Mouse (Mus musculus) adrenal gland, postnatal 14 days (tissue): ENCODE measurements around the gene Gm21988. TPM values are rescaled to one million over a fixed set of nuclear protein-coding genes. Genes with fewer than 3 reads are reported as not detected.
A peak's percentile ranks its signal among the peaks of the same experiment; 100 is the strongest.

Experiments
- DNase-seq: peaks from one replicate; pipeline ENCODE4 v3.0.0; 2021; ENCODE audit warnings: mixed read lengths
- total RNA-seq: library from RNA; stranded (reverse); gene quantifications from 2 replicates; pipeline ENCODE4 v1.2.3, GENCODE M21; 2021

The Gm21988 gene
- total RNA-seq, 1 experiment from 2014 or later = 3.6 TPM

GRCm38 (mm10) chr11:70236717-70237116 lies 2.9 kb downstream of the Gm21988 start:
- DNase-seq = no peak

GRCm38 (mm10) chr11:70235254-70235900 lies 4.3 kb downstream of the Gm21988 start:
- no peak for DNase-seq

DNA sequence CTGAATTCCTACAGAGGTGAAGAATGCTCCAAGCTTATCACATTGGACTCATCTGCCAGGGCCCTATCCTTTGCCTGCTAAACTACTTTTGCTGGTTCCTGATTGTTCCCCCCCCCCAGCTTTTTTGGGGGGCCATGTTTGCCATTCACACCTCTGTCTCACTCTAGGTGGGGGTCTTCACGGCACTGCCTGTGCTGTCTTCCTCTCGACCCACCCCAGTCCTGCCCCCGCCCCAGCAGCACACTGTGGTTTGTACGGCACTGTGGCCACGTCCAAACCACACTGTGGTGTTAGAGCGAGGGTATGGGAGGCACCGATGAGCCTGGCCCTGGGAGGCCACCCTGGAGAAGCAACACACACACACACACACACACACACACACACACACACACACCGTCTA lies 5.1 kb downstream of the Gm21988 start:
- no peak for DNase-seq

GRCm38 (mm10) chr11:70234037-70234436 lies 5.6 kb downstream of the Gm21988 start:
- DNase-seq = no peak

- DNase-seq = no peak
Observed at GRCm38 (mm10) chr11:70233016-70233415, 6.6 kb downstream of the Gm21988 start.

DNA sequence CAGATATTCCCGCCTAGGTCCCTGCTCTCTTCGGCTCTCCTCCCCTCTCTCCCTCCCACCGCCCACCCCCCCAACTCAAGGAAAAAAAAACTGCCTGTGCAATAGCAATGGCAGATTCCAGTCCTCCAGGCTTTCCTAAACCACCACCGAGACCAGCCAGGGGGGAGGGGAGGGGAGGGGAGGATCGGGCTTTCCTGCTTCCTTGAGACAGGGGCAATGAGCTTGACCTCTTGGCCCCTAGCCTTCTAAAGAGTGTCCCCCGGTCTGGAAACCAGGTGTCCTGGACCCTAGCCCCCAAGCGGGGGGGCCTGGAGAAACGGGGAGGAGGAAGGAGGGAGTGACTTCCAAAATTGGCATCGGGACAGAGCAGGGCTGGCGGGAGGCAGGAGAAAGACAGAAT lies 7.1 kb downstream of the Gm21988 start:
- peak; percentile 75 for DNase-seq

DNA sequence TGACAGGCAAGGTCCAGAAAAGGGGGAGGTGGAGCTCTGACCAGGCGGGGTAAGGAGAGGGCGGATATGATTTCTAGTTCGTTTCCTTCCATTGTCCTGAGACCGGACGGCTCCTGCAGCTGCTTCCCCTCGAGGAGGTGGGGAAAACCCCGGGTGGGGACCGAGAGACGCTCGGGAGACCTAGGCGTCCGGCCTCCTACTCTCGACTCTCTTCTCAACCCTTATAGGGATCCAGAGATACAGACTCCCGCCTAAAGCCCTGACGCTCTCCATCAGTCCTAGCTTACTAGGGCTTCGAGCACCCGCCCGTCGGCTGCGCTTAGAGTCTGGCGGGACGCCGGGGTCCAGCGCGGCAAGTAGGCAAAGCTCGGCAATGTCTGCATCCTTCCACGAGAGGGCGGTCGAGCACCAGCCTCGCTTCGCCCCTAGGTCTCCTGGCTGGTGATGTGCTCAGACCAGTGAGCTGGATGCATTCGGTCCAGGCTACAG lies 9.3 kb downstream of the Gm21988 start:
- DNase-seq = peak; percentile 91

DNA sequence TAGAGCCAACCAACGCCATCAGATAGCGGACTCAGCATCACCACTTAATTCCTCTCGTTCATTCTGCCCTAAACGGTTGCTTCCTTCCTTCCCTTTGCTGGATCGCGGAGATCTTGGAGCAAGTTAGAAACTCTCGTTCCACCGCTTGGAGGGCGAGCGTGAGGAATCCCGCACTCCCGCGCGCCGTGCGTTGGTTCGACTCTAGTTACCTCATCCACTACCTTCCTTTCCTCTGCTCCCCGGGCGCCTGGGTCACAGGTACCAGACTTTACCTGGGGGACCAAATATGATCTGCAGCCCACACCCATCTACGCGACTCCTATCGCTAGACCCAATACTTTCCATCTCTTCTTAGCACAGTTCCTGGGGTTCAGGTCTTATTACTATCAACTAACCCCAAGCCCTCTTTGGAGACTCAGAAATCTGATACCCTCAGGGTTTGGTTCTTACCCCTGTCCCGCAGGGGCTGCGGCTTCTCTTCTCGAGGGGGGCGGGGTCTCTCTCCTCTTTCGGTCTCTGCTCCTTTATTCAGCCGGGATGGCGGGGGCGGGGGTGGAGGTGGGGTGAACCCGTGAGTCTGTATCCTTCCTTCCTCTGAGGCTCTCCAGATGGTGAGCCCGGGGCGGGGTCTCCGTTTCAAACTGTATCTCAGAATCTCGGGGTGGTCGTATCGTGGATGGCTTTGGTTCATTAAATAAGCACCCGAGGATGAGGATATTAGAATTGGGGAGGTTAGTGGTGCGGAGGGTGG lies 10.2 kb downstream of the Gm21988 start, which contains the start of gene Bcl6b:
Gene Bcl6b, minus strand, starts transcription at position 539 of the 751 bp plus-strand sequence.
- DNase-seq = peak; percentile 55

- DNase-seq = peak; percentile 92
Observed at GRCm38 (mm10) chr11:70228828-70229227, 10.8 kb downstream of the Gm21988 start.

GRCm38 (mm10) chr11:70227661-70228245 lies 11.9 kb downstream of the Gm21988 start:
- no peak for DNase-seq

DNA sequence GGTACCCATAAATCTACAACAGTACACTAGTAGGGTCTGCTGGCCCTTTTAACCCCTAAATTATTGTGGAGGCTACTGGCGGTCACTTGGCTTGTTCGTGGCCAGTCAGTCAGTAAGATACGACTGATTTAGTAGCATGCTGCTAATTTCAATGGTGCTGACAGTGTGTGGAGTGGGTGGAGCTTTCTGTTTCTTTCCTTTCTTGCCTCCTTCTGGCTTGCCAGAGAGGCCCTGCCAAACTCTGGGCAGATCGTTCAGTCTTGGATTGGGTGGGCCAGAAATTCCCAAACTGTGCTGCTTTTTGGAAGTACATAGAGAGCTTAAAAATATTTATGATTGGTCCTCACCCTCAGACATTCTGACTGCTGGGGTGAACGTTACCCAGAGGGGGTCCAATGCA lies 12.5 kb downstream of the Gm21988 start:
- no peak for DNase-seq

- no peak for DNase-seq
Observed at GRCm38 (mm10) chr11:70226602-70226890, 13.1 kb downstream of the Gm21988 start.

GRCm38 (mm10) chr11:70225798-70226601 lies 13.6 kb downstream of the Gm21988 start:
- DNase-seq = no peak

DNA sequence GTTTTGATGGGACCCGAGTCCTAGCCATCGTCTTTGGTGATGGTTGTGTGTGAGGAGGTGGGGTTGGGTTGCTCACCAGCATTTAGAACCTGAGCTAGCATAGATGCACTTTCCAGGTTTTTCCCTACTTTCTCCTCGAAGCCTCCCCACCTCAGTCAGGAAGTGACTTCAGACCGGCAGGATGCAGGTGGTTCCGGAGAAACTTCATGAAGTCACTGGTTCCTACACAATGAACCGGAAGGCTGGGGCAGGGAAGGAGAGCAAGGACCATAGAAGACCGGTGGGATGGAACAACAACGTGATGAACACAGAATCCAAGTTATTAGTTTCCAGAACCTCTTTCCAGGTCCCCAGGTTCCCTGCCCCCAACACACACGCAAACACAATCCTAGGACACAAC lies 15.9 kb downstream of the Gm21988 start:
- DNase-seq = peak; percentile 54

DNA sequence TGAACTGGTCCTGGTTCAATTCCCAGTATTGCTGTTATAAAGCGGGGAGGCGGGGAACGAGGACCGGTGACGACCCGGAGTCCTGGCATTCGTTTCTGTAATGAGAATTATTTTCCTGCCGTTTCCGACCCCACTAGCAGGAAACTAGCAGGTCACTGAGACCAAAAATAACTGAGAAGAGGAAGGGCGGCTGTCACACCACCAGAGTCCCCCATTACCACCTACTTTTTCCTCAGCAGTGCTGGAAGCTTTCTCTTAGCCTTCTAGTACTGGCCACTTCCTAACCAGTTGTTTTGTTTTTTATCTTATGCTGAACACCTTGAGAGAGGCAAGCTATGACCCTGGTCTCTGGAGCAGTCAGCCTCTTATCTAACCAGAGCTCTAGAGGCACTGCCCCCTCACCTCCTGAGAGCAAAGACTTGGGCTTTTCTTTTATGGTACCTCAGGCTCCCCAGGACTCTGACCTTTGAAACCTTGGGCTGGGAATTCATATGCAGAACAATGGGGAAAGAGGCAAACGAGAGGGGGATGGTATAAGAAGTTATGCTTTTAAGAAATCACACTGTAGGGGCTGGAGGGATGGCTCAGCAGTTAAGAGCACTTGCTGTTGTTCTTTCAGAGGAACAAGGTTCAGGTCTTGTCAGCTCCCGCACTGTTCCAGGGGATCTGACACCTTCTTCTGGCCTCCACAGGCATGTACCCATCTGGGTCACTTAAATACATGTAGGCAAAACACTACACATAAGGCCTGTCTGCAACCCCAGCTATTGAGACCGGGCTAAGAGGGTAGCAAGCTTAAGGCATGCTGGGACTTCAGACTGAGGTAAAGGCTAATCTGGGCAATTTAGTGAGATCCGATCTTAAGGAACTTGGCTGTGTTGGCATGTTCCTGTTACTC lies 17.8 kb downstream of the Gm21988 start:
- DNase-seq = peak; percentile 39

GRCm38 (mm10) chr11:70220731-70221602 lies 18.7 kb downstream of the Gm21988 start, which contains the start of gene Slc16a13:
TSS of gene Slc16a13 (minus strand) at chr11:70221064.
- DNase-seq = peak; percentile 97

GRCm38 (mm10) chr11:70220323-70220722 lies 19.3 kb downstream of the Gm21988 start:
- DNase-seq = no peak

GRCm38 (mm10) chr11:70219873-70220272 lies 19.8 kb downstream of the Gm21988 start:
- no peak for DNase-seq

DNA sequence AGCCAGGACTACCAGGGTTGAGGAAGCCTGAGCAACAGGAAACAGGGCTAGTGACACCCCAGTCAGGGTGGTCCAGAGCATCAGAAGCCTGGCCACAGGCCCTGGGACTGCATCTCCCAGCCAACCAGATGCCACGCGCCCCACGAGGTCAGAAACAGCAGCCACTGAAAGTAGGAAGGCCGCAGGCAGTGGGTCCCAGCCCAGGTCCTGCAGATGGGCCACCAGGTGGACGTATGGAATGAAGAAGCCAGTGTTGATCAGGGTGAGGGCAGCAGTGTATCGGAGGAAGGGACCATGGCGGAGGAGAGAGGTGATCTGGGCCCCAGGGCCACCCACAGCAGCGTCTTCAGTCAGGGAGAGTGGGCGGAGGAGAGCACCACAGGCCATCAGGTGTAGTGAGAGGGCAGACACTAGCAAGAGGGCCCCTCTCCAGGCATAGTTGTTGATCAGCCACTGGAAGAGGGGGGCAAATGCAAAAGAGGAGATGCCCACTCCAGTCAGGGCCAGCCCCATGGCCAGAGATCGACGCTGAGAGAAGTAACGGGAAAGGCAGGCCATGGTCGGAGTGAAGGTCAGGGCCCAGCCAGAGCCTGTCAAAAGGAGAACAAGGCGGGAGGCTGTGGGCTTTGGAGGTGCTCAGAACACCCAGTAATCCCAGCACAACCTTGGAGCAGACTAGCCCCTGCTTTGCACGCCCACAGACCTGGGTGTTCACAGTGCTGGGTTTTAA lies 20.7 kb downstream of the Gm21988 start:
- peak; percentile 54 for DNase-seq

GRCm38 (mm10) chr11:70218039-70218438 lies 21.6 kb downstream of the Gm21988 start:
- DNase-seq = no peak
